Mouse (Mus musculus): Measurements from ENCODE around the gene Atg14. TPM values are rescaled to one million over a fixed set of nuclear protein-coding genes. Genes with fewer than 3 reads are reported as not detected.
"Not testable (repeated sequence)": the region's sequence is repeated elsewhere in the genome, so short reads cannot be mapped to it uniquely, and the experiment has no call there.

The Atg14 gene
- polyA plus RNA-seq (2012; rRNA removed): 5.5 and 6.8 TPM in 2 replicates

DNA sequence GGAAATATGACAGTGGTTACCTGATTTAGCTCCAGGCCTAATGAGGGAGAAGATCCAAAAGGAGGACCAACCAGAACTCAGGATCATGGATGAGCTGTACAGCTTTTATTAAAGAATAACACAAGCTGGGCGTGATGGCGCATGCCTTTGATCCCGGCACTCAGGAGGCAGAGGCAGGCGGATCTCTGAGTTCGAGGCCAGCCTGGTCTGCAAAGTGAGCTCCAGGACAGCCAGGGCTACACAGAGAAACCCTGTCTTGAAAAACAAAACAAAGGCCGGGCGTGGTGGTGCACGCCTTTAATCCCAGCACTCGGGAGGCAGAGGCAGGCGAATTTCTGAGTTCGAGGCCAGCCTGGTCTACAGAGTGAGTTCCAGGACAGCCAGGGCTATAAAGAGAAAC, at the start of gene Atg14:
Gene Atg14, minus strand, starts transcription at position 101 of the 400 bp plus-strand sequence.
- DNase-seq (ENCODE audit: low read depth, low spot score): not testable (repeated sequence)
- WGBS: 93% methylated on average over 11 of the region's 11 CpGs

DNA sequence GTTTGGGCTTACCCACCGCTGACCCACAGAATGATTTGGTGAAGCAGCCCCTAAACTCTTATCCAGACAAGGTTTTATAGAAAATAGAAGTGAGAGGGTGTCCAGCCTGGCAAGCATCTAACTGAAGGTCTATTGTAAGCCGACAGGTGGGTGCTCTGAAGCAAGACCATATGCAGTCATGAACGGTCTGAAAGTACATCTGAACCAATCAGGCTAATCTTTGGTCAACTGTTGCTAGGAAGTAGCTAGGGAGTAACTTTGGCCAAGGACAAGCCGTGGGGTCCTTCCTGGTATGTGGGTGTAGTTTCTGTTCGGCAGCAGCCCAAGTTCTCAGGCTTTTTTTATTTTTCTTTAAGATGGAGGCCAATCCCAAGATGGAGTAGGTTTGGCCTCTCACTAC, 48.4 kb upstream of the Atg14 start:
- WGBS: 74% methylated on average over 5 of the region's 5 CpGs
- DNase-seq (ENCODE audit: low read depth, low spot score): no peak

DNA sequence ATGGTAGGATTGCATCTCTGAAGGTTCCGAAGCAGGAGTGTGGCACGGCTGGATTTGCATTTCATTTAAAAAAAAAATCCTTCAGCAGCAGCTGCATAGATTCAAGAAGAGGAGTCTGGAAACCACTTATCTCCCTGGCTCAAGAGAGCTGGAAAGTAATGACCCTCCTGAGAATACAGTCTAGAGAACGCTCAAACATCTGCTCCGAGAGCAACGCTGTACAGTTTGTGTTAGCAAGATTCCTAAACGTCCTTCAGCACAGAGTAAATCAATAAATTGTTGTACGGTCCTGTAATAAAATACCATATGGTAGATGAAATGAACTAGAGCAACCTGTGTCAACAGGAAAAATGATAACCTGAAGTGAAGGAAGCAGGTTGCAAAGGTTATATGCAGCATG, 42.8 kb upstream of the Atg14 start:
- DNase-seq (ENCODE audit: low read depth, low spot score): no peak
- WGBS: 20% methylated on average over 7 of the region's 7 CpGs

DNA sequence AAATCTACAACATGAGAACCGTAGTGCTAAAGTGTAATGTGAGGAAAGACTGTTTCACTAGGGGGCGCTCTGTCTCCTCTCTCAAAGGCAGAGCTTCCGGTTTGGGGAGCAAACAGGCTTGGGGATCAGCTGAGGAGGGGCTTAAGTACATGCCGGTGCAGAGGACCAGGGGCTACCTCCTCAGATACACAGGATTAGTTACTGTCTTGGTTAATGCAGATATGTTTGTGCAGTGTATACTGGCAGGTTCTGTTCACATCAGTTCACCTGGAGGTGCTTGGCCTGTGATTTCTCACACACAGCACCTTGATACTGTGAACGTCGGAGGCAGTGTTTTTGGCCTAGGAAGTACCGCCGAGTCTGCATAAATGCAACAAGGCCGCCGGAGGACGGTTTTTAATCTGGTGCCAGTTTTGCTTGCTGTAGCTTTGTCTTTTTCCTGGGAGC, 27.5 kb upstream of the Atg14 start:
- DNase-seq (ENCODE audit: low read depth, low spot score): no peak
- 29% methylated on average over 11 of the region's 11 CpGs for WGBS

DNA sequence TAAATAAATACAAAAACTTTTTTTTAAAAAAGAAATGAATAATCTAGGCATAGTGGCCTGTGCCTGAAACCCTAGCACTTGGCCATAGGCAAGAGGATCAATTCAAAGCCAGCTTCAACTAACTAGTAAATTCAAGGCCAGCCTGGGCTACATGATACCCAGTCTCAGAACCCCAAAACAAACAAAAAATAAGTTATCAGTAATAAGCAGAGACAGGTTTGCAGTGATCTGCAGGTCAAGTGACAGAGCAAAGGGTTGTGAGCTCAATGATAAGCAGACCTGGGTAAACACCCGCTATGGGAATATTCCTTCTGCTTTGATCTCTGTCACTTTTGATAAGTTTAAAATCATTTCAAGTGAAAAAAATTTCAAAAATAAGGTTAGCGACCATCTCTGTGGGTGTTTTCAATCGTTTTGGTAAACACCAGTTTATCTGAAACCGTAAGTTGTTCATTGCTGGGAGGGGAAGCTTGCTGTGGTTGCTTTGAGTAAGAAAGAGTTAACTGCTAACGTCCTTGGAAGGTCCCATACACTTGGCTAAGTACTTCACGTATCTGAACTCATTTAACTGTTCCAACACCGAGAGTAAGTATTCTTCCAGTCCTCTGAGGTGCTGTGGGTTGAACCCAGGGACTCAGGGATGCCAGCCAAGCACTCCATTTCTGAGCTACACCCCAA, 24.1 kb upstream of the Atg14 start:
- no peak for DNase-seq (ENCODE audit: low read depth, low spot score)
- WGBS: 50% methylated on average over 7 of the region's 7 CpGs

DNA sequence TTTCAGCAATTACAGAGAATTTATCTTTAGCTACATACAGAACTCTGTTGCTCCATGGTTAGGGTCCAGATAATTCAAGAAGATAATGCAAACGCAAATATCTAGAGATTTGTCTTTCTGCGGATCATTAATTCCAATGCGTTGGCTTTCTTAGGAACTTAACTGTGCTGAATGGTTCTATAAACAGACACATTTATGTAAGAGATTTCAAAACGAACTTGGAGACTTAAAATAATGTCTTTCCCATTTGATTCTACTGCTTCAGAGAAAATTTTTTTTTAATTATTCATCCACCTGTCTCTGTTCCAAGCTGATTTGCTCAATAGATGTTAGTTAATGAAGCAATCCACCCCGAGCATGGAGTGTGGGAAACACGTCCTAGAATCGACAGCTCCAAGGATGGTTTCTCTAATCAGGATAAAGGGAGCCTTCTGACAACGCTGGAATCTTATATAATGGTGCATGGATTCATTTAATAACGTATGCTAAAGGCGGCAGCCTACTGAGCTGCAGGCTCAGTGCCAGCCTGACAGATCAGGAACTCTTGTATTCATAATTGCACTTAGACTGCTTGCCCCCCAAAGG, 20.0 kb upstream of the Atg14 start:
- DNase-seq (ENCODE audit: low read depth, low spot score): no peak
- WGBS: 63% methylated on average over 10 of the region's 10 CpGs

DNA sequence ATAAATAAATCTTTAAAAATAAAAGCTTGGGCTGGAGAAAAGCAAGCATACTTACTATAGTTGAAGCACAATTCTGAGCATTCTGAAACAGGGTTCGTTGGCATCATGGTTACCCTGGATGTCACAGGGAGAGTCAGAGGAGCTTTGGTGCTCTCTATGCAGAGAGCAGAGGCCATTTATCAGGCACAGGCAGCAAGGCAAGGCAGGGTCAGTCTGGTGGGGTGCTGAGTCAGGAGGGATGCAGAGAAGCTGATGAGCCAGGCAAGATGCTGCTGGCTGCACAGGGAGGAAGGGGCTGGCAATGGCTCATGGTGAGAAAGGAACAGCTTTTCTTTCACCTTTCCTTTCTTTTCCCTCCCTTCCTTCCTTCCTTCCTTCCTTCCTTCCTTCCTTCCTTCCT, 19.0 kb upstream of the Atg14 start:
- 77% methylated on average over 1 of the region's 1 CpGs for WGBS
- no peak for DNase-seq (ENCODE audit: low read depth, low spot score)

DNA sequence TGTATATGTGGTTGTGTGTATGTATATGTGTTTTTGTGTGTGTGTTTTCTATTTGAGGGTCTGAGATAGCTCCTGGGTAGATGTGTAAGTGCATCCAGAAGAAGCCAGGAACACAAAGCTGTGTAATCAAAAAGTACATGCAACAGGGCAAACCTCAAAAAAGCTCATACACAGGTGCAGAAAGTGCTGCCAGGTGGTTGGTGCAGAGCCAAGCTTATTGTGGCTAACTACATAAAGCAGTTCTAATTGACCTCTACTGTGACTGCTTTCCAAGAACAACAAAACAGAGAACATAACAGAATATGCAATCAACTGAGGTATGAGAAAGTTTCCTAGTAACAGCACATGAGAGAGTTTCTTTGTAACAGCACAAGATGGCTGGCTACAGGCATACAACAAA, 13.9 kb upstream of the Atg14 start:
- DNase-seq (ENCODE audit: low read depth, low spot score): no peak

DNA sequence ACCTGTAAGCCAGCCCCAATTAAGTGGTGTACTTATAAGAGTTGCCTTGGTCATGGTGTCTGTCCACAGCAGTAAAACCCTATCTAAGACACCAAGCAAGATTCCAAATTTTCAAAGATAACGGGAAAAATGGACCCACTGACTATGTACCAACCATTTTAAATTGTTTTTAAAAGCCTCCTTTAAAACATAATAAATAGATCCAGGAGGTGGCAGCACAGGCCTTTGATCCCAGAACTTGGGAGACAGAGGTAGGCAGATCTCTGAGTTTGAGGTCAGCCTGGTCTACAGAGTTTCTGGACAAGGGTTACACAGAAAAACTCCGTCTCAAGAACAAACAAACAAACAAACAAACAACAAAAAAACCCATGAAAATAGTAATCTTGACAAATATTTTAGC, 11.2 kb upstream of the Atg14 start:
- WGBS: 64% methylated on average over 2 of the region's 2 CpGs
- no peak for DNase-seq (ENCODE audit: low read depth, low spot score)

DNA sequence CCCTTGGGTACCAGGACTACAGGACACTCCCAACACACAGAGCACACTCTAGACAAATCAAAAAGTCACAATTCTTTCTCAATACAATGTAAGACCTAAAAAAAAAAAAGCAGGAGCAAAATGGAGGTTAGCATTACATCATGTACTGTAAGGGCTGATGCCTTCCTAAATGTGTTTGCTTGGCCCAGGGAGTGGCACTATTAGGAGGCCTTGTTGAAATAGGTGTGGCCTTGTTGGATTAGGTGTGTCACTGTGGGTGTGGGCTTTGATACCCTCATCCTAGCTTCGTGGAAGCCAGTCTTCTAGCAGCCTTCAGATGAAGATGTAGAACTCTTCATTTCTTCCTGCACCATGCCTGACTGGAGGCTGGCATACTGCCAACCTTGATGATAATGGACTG, 10.8 kb upstream of the Atg14 start:
- 25% methylated on average over 1 of the region's 1 CpGs for WGBS
- no peak for DNase-seq (ENCODE audit: low read depth, low spot score)

DNA sequence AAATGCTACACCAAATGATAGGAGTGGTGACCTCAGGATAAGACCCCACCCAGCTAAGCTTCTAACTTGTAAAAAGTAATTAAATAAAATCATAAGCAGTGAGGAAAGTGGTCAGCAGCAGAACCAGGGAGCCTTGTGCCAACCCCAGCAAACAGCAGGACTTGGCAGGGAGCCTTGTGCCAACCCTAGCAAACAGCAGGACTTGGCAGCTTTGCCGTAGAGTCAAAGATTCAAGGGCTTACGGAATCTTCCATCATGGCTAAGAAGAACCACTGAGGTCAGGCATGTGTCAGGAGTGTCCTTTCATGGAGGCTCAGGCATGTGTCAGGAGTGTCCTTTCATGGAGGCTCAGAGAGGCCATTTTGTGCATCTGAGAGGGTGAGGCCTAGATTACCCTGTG, 7.6 kb upstream of the Atg14 start:
- DNase-seq (ENCODE audit: low read depth, low spot score): no peak
- 34% methylated on average over 2 of the region's 2 CpGs for WGBS

DNA sequence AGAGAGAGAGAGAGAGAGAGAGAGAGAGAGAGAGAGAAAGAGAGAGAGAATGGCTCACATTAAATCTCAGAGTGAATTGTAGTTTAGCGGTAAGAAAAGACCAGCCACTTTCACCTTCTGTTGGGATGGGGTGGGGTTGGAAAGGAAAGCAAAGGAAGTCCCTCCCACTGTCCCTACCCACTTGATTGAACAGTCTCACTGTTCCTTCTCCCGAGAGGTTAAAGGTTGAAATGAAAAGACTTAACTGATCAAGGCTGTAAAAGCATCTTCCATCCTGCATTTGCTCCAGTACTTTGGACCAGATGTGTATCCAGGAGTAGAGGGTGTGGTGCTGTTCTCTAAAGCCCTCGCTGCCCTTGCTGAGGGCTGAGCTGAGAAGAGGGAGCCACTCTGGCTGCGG, 6.2 kb upstream of the Atg14 start:
- 20% methylated on average over 4 of the region's 4 CpGs for WGBS
- peak; percentile 85 for DNase-seq (ENCODE audit: low read depth, low spot score)

DNA sequence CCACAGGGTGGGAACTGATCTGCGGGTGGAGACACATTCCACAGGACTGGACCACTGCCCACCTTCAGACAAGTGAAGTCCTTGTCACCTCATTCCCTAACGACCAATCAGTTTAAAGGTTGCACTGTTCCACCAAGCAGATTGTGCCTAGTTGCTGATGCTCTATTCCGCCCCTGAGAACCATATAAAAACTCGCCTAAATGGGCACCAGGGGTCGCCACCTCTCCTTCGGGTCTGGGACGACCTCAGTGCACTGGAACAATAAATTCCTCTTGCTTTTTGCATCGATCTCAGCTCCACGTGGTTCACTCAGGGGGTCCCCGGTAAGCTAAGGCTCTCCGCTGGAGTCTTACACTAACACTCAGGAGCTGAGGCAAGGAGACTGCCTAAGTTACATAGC, 4.3 kb upstream of the Atg14 start:
- WGBS: 68% methylated on average over 11 of the region's 11 CpGs
- no peak for DNase-seq (ENCODE audit: low read depth, low spot score)

DNA sequence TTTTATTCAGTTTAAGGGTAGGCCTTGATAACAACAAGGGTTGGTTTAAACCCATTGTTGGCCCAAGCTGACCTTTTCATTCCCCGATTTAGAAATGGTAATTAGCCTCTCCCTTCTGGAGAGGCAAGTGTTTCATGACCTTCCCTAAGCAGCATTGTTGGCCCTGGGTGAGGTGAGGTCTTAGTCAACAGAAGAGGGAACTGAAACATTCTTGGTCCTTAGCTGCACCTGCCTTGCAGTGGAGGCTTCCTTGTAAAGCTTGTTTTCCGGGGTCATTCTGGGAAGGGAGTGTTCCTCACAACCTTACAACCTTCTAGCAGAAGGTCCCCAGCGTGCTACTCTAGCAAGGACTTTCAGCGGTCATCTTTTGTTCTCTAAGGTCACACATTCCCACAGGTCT, 2.3 kb upstream of the Atg14 start:
- DNase-seq (ENCODE audit: low read depth, low spot score): no peak
- WGBS: 41% methylated on average over 4 of the region's 4 CpGs

DNA sequence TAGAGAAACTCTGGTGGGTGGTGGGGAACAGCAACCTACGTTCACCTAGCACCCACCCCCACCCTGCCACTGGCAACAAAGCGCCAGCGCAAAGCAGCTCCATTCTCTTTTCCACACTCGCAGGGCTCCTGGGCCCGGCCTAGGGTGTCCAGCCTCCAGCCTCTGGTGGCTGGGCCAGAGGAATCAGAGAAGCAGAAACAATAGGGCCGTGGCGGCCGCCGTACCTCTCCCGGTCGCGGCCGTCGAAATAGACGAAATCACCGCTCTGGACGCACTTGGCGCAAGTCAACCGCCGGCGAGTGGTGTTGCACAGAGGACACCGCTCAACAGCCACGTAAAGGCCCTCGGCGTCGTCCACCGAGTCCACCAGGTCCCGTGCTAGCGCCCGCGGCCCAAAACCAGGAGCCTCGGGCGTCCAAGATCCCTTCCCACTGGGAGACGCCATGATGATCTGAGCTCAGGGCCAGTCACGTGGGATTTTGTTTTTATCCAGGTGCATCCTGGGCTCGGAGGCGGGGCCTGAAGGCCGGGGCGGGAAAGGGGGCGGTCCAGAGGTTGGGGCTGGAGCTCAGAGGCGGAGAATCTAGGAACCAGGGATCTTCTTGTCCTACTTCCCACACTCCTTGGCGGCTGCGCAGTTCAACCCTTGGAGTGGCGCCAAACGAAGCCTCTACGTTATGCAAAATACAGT, 2.3 kb downstream of the Atg14 start:
- under 1% methylated on average over 46 of the region's 46 CpGs for WGBS

DNA sequence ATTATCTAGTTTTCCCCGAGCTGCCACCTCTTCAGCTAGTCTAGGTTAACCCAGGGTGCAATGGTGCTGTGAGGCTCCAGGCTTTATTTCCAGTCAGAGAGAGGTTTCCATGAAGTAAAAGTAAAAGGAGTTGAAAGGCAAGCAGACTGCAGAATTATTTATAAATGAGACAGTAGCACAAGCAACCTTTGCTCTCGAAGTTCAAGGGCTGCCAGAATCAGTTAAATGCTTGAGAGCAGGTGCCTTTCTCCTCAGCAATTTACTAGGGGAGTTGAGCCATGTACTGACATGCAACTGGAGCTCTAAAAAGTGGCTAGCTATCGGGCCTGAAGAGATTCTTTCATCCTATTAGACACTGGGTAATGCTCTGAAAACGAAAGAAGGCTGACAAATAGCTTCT, 7.3 kb downstream of the Atg14 start:
- no peak for DNase-seq (ENCODE audit: low read depth, low spot score)
- WGBS: 70% methylated on average over 4 of the region's 4 CpGs

More for the DNA sequence above, 2.3 kb downstream of the Atg14 start:
- DNase-seq (ENCODE audit: low read depth, low spot score): peak; percentile 93

DNA sequence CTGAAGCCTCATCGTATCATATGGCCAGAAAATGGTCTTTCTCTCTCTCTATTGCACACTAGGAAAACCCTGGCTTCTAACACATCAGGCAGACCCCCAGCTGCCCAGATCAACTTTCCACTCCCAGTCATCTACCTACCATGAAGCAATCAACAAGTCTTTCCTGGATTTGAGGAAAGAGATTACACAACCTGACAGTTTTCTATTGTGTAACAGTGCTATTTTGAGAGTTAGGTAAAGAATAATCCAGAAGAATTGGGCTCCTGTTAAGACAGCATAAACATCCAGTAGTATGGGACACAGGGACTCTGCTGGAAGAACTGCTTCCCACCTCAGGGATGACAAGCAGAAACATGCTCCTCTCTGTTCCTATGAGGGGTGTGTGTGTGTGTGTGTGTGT, 7.9 kb downstream of the Atg14 start:
- 93% methylated on average over 1 of the region's 1 CpGs for WGBS
- no peak for DNase-seq (ENCODE audit: low read depth, low spot score)

DNA sequence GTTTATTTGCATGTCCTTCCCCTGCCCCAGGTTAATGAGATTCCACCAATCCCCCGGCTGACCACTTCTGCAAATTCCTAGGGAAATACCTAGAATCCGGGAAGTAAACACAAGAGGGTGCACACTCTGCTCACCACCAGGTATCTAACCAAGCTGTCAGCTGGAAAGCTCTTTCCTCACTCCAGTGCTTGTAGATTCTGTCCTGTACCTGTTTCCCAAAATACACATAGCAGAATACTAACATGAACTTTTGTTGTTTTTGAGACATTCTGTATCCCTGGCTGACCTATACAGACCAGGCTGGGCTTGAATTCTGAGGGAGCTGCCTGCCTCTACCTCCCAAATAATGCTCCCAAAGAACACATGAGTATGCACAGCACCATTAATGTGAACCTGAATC, 9.7 kb downstream of the Atg14 start:
- 85% methylated on average over 2 of the region's 2 CpGs for WGBS

DNA sequence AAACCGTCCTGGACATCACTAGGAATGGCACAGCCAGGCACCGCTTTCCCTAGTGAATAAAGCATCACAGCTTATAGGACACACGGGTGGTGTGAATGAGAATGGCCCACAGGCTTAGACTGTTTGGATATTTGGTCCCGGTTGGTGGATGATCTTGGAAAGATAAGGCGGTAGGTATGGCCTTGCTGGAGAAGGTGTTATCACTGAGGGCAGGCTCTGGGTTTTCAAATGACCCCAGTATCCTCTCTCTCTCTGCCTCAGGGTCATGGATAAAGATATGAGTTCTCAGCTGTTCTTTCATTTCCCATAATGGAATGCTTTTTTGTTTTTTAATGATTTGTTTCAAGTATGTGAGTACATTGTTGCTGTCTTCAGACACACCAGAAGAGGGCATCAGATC, 15.2 kb downstream of the Atg14 start:
- DNase-seq (ENCODE audit: low read depth, low spot score): no peak
- WGBS: 96% methylated on average over 5 of the region's 5 CpGs

More for the DNA sequence above, 9.7 kb downstream of the Atg14 start:
- DNase-seq (ENCODE audit: low read depth, low spot score): no peak

DNA sequence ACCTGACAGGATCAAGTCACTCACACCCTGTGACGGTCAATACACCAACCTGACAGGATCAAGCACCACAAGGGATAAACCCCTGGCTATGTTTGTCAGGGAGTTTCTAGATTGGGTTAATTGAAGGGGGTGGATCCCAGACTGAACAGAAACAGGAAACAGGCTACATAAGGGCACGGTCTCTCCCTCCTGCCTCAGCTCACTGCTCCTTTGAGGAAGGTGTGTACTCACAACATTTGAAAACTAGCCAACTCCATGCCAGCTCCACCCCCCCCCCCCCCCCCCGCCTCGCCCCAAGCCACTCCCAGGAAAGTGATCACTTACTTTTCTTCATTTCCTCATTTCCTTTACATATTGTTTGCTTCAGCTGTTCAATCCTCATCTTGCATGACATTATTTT, 16.2 kb downstream of the Atg14 start:
- 27% methylated on average over 4 of the region's 4 CpGs for WGBS
- DNase-seq (ENCODE audit: low read depth, low spot score): no peak

DNA sequence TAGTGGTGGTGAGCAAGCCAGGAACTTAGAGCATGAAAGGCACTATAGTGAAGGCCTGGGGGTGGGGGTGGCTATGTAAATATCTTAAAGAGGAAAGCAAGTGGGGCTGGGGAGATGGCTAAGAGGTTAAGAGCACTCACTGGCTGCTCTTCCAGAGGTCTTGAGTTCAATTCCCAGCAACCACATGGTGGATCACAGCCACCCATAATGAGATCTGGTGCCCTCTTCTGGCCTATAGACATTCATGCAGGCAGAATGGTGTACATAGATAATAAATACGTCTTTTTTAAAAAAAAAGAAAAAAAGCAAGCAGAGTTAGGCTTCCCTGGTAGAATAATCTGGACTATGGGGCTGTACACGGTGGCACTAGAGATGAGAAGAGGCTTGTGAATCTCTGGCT, 17.1 kb downstream of the Atg14 start:
- no peak for DNase-seq (ENCODE audit: low read depth, low spot score)
- WGBS: 94% methylated on average over 2 of the region's 2 CpGs
